Mouse (Mus musculus): ENCODE measurements around the gene Hecw2. TPM values are rescaled to one million over a fixed set of nuclear protein-coding genes. Genes with fewer than 3 reads are reported as not detected.

Gene Hecw2
- polyA plus RNA-seq (2012; ENCODE audit: insufficient read depth, insufficient read length, missing spikeins): 0.07 TPM in 1 of 2 replicates, not detected in the other

GRCm38 (mm10) chr1:54194954-54195305, at the start of gene Hecw2:
Gene Hecw2, minus strand, starts transcription at chr1:54195168.
- TF ChIP-seq POLR2A (IDR thresholded peaks at IDR 0.05; ENCODE audit: borderline replicate concordance, low read depth, low read length) (no peak), CTCF (IDR thresholded peaks at IDR 0.05; ENCODE audit: low read depth, low read length) (no peak)
- no peaks in the 10 kb centered on the region for H3K4me1 ChIP-seq (ENCODE audit: control insufficient read depth, insufficient read depth, low read length)
- H3K27ac ChIP-seq (ENCODE audit: insufficient read depth, low read depth, low read length): no peak within 1 kb of the TSS
- peak within 1 kb of the TSS; percentile 56 for H3K4me3 ChIP-seq (ENCODE audit: insufficient read depth, low read length)

DNA sequence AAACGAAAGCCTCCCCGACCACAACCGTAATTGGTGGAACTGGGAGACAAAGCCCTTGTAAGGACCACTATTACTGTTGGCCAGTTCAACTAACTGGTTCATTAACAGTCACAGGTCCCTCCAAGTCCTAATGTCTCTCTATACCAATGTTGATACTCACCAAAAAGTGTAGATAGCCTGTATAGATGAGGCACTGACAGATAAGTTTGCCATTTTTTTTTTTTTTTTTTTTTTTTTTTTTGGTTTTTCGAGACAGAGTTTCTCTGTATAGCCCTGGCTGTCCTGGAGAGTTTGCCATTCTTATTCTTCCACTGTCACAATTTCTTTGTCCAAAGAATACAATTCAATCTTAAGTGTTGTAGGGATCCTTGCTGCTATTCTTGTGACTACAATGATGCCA, 47.8 kb upstream of the Hecw2 start:
- H3K4me1 ChIP-seq (ENCODE audit: control insufficient read depth, insufficient read depth, low read length): no peaks in the 10 kb centered on the region
- no peak overlapping the region for H3K4me3 ChIP-seq (ENCODE audit: insufficient read depth, low read length)
- no peak overlapping the region for H3K27ac ChIP-seq (ENCODE audit: insufficient read depth, low read depth, low read length)
- no peak for TF ChIP-seq POLR2A (IDR thresholded peaks at IDR 0.05; ENCODE audit: borderline replicate concordance, low read depth, low read length)
- no peak for TF ChIP-seq CTCF (IDR thresholded peaks at IDR 0.05; ENCODE audit: low read depth, low read length)

DNA sequence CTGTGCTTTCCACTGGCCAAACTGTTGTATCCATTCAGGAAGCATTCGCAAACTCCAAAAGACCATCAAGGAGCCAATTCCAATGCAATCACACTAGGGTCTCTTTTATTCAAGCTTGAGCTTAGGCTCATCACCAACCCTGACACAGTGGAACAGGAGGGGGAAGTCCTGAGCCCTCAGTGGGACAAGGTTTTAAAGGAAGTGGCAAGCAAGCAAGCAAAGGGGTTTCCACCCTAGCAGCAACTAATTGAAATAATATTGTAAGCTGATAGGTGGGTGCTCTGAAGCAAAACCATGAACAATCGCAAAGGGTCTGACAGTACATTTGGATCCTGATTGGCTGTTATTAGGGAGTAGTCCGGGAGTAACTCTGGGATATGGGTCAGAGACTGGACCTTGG, 25.3 kb upstream of the Hecw2 start:
- no peak overlapping the region for H3K27ac ChIP-seq (ENCODE audit: insufficient read depth, low read depth, low read length)
- TF ChIP-seq CTCF (IDR thresholded peaks at IDR 0.05; ENCODE audit: low read depth, low read length) (no peak), POLR2A (IDR thresholded peaks at IDR 0.05; ENCODE audit: borderline replicate concordance, low read depth, low read length) (no peak)
- H3K4me3 ChIP-seq (ENCODE audit: insufficient read depth, low read length): no peak overlapping the region
- H3K4me1 ChIP-seq (ENCODE audit: control insufficient read depth, insufficient read depth, low read length): no peaks in the 10 kb centered on the region

- no peak overlapping the region for H3K27ac ChIP-seq (ENCODE audit: insufficient read depth, low read depth, low read length)
- no peaks in the 10 kb centered on the region for H3K4me1 ChIP-seq (ENCODE audit: control insufficient read depth, insufficient read depth, low read length)
- peak overlapping the region; percentile 56 for H3K4me3 ChIP-seq (ENCODE audit: insufficient read depth, low read length)
- TF ChIP-seq POLR2A (IDR thresholded peaks at IDR 0.05; ENCODE audit: borderline replicate concordance, low read depth, low read length) (no peak), CTCF (IDR thresholded peaks at IDR 0.05; ENCODE audit: low read depth, low read length) (no peak)
These were observed 600 bp downstream of the Hecw2 start for GRCm38 (mm10) chr1:54194183-54194953.

GRCm38 (mm10) chr1:54193191-54193770, 1.7 kb downstream of the Hecw2 start:
- H3K27ac ChIP-seq (ENCODE audit: insufficient read depth, low read depth, low read length): no peak overlapping the region
- TF ChIP-seq CTCF (IDR thresholded peaks at IDR 0.05; ENCODE audit: low read depth, low read length) (no peak), POLR2A (IDR thresholded peaks at IDR 0.05; ENCODE audit: borderline replicate concordance, low read depth, low read length) (no peak)
- no peak overlapping the region for H3K4me3 ChIP-seq (ENCODE audit: insufficient read depth, low read length)
- H3K4me1 ChIP-seq (ENCODE audit: control insufficient read depth, insufficient read depth, low read length): no peaks in the 10 kb centered on the region

DNA sequence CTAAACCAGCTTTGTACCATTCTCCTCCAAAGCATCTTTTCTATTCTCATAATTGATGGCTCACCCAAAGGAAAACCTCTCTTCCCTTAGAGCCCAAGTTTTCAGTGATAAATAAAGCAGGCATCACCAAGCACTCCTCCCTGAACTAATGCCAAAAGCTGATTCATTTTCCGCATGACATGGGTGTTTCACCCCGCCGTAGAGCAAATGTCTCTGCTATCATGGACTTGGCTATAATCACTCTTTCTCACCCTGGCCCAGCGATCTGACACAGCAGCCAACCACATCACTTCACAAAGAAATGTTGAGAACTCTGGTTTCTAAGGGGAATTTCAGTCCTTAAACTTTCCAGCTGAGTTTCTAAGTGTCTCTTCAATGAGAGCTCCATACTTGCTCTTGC, 7.4 kb downstream of the Hecw2 start:
- Histone ChIP-seq H3K27ac (ENCODE audit: insufficient read depth, low read depth, low read length) (no peak overlapping the region), H3K4me3 (ENCODE audit: insufficient read depth, low read length) (no peak overlapping the region), H3K4me1 (ENCODE audit: control insufficient read depth, insufficient read depth, low read length) (no peaks in the 10 kb centered on the region)
- TF ChIP-seq POLR2A (IDR thresholded peaks at IDR 0.05; ENCODE audit: borderline replicate concordance, low read depth, low read length): no peak
- no peak for TF ChIP-seq CTCF (IDR thresholded peaks at IDR 0.05; ENCODE audit: low read depth, low read length)

GRCm38 (mm10) chr1:54186347-54186746, 8.6 kb downstream of the Hecw2 start:
- Histone ChIP-seq H3K27ac (ENCODE audit: insufficient read depth, low read depth, low read length) (no peak overlapping the region), H3K4me1 (ENCODE audit: control insufficient read depth, insufficient read depth, low read length) (no peaks in the 10 kb centered on the region), H3K4me3 (ENCODE audit: insufficient read depth, low read length) (no peak overlapping the region)
- TF ChIP-seq POLR2A (IDR thresholded peaks at IDR 0.05; ENCODE audit: borderline replicate concordance, low read depth, low read length) (no peak), CTCF (IDR thresholded peaks at IDR 0.05; ENCODE audit: low read depth, low read length) (no peak)

DNA sequence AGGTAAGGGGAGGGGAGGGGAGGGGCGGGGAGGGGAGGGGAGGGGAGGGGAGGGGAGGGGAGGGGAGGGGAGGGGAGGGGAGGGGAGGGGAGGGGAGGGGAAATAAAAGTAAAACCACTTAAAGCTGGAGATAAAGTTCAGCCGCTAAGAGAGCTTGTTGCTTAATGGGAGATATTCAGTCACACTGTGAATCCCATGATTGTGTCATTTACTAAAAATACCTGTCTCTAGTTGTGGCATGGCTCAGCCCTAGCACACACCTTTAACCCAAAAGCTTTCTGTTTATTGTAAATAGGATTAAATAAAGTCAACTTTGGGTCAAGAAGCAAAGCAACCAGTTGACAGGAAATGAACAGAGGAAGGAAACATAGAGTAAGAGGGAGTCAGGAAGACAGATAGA, 14.3 kb downstream of the Hecw2 start:
- no peak for TF ChIP-seq CTCF (IDR thresholded peaks at IDR 0.05; ENCODE audit: low read depth, low read length)
- no peak for TF ChIP-seq POLR2A (IDR thresholded peaks at IDR 0.05; ENCODE audit: borderline replicate concordance, low read depth, low read length)
- Histone ChIP-seq H3K4me1 (ENCODE audit: control insufficient read depth, insufficient read depth, low read length) (no peaks in the 10 kb centered on the region), H3K4me3 (ENCODE audit: insufficient read depth, low read length) (no peak overlapping the region), H3K27ac (ENCODE audit: insufficient read depth, low read depth, low read length) (no peak overlapping the region)

DNA sequence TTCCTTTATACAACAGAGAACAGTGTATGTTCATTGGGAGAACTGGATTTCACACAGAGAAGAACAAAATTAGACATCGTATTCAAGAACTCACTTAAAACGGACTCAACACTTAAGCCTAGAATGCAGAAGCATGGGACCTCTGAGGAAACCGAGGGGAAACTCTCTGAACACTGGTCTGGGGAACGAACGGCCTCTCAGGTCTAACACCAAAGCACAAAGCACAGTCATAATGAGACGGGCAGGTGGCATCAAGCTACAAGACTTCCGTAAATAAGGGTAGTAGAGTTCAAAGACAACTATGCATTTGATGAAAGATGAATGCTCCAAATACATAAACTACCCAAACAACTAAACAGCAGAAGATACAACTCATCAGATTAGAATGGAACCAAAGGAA, 15.8 kb downstream of the Hecw2 start:
- Histone ChIP-seq H3K27ac (ENCODE audit: insufficient read depth, low read depth, low read length) (no peak overlapping the region), H3K4me3 (ENCODE audit: insufficient read depth, low read length) (no peak overlapping the region), H3K4me1 (ENCODE audit: control insufficient read depth, insufficient read depth, low read length) (no peaks in the 10 kb centered on the region)
- TF ChIP-seq POLR2A (IDR thresholded peaks at IDR 0.05; ENCODE audit: borderline replicate concordance, low read depth, low read length): no peak

DNA sequence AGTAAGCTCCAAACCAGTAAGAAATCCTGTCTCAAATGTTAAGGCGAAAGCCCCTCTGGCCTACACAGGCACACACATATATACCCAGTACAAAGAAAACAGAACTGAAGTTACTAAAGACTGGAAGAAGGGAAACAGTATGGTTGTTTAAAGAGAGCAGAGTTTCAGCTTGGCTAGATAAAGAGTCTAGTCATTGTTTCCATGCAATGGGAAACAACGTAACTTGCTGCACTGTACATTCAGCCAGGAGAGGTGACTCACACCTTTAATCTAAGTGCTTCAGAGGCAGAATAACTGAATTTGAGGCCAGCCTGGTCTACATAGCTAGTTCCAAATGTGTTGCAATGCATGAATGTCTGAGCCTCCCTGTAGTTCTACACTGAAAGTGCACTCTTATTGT, 18.4 kb downstream of the Hecw2 start:
- no peak overlapping the region for H3K4me3 ChIP-seq (ENCODE audit: insufficient read depth, low read length)
- no peak for TF ChIP-seq CTCF (IDR thresholded peaks at IDR 0.05; ENCODE audit: low read depth, low read length)
- TF ChIP-seq POLR2A (IDR thresholded peaks at IDR 0.05; ENCODE audit: borderline replicate concordance, low read depth, low read length): no peak
- H3K4me1 ChIP-seq (ENCODE audit: control insufficient read depth, insufficient read depth, low read length): no peaks in the 10 kb centered on the region
- no peak overlapping the region for H3K27ac ChIP-seq (ENCODE audit: insufficient read depth, low read depth, low read length)
